Comparison of ENCODE assay signal across 27 mouse cellular contexts in genomic region chr7:64156918-64157690, GRCm38 (mm10). TPM values are rescaled to one million over a fixed set of nuclear protein-coding genes. Genes with fewer than 3 reads are reported as not detected.
DNase-seq lines count a peak whose midpoint lies in the region; ATAC-seq and TF ChIP-seq lines count a peak whose summit lies in the region.
"Had no signal": no experiment of that assay in that cellular context is flagged by ENCODE, and none has a peak within 500 bp of the region (broad histone marks: within the 10 kb centered on the region; RNA-seq: fewer than 3 reads in every experiment).

No protein-coding gene starts in this region.

- peak; percentile 27 for DNase-seq in cerebellum, adult 9-11 months
- no peak for DNase-seq in cerebellum, adult 18-20 months
- peak; percentile 43 for DNase-seq in heart, embryonic 10.5 days (ENCODE audit: low spot score)
- DNase-seq in heart, postnatal 14 days, result no peak
- no peak for DNase-seq in testis, postnatal 10 days (ENCODE audit: low spot score)
- DNase-seq in forebrain, embryonic 14.5 days (ENCODE audit: low spot score), result no peak
- no peak for DNase-seq in yolk sac, embryonic 10.5 days (ENCODE audit: low spot score)
- DNase-seq: layer of hippocampus, adult 9-11 months; liver; liver, postnatal 0 days; right cerebral cortex, adult 18-20 months; right cerebral cortex, postnatal 4 days; thymus, adult 18-20 months had no signal

- no peaks in the 10 kb centered on the region for H3K36me3 ChIP-seq in heart, embryonic 10.5 days
- no peaks in the 10 kb centered on the region for H3K36me3 ChIP-seq in testis, adult 2 months (ENCODE audit: control insufficient read depth, insufficient read depth, low read length)
- H3K36me3 ChIP-seq in forebrain, embryonic 14.5 days (ENCODE audit: control insufficient read depth, insufficient read depth, low read length), result no peaks in the 10 kb centered on the region
- H3K36me3 ChIP-seq: embryonic facial prominence, embryonic 13.5 days; limb, embryonic 10.5 days had no signal

- H3K4me3 ChIP-seq in heart, embryonic 10.5 days, result no peak overlapping the region
- no peak overlapping the region for H3K4me3 ChIP-seq in testis, adult 2 months (ENCODE audit: control insufficient read depth, low read depth, low read length)
- no peak overlapping the region for H3K4me3 ChIP-seq in forebrain, embryonic 14.5 days (ENCODE audit: low read depth, low read length)
- H3K4me3 ChIP-seq: embryonic facial prominence, embryonic 13.5 days; limb, embryonic 10.5 days had no signal

- no peak for TF ChIP-seq POLR2A in testis, adult 2 months (IDR thresholded peaks at IDR 0.05; ENCODE audit: control insufficient read depth, low read depth, low read length)

- intact Hi-C loops in heart, postnatal 14 days (cut with DNase I), result loop anchor here (10.0 kb wide), 2 partner anchors 222 to 302 kb away; partner anchors contain the start of gene Klf13

- H3K4me1 ChIP-seq in heart, embryonic 10.5 days, result peaks cover 29% of the 10 kb centered on the region
- H3K4me1 ChIP-seq in testis, adult 2 months (ENCODE audit: control insufficient read depth, insufficient read depth, low read length), result no peaks in the 10 kb centered on the region; the same call in 1 of the 2 replicates
- H3K4me1 ChIP-seq in forebrain, embryonic 14.5 days (ENCODE audit: control insufficient read depth, insufficient read depth, low read length), result peaks cover 4% of the 10 kb centered on the region; the same call in 1 of the 2 replicates

- no peak overlapping the region for H3K27ac ChIP-seq in heart, embryonic 10.5 days
- 0 out of 2 replicates have a peak overlapping the region, but pooled peaks have one; percentile 5 for H3K27ac ChIP-seq in testis, adult 2 months (ENCODE audit: control insufficient read depth, insufficient read depth, low read depth, low read length)
- H3K27ac ChIP-seq in forebrain, embryonic 14.5 days (ENCODE audit: low read depth, low read length), result no peak overlapping the region
- H3K27ac ChIP-seq: embryonic facial prominence, embryonic 13.5 days; hindbrain, embryonic 14.5 days; limb, embryonic 10.5 days had no signal

- no peak for TF ChIP-seq CTCF in testis, adult 2 months (IDR thresholded peaks at IDR 0.05; ENCODE audit: control insufficient read depth, insufficient read depth, insufficient replicate concordance, low read depth, low read length)

- H3K9me3 ChIP-seq in heart, embryonic 10.5 days, result no peaks in the 10 kb centered on the region
- no peaks in the 10 kb centered on the region for H3K9me3 ChIP-seq in forebrain, embryonic 14.5 days (replicated peaks; ENCODE audit: control insufficient read depth, low read length)
- H3K9me3 ChIP-seq: embryonic facial prominence, embryonic 13.5 days; limb, embryonic 10.5 days had no signal

- ATAC-seq in forebrain, embryonic 14.5 days, result no peak
- ATAC-seq: CD4-positive, CD25-positive, alpha-beta regulatory T cell, adult 4 months; inflammation-experienced regulatory T-cells, adult 6 months; liver, postnatal 0 days had no signal

- H3K9ac ChIP-seq in forebrain, embryonic 14.5 days (ENCODE audit: low read length), result no peak overlapping the region
- H3K9ac ChIP-seq: embryonic facial prominence, embryonic 13.5 days; hindbrain, embryonic 14.5 days; liver, postnatal 0 days had no signal

- H3K4me2 ChIP-seq in forebrain, embryonic 14.5 days (ENCODE audit: low read length), result no peak overlapping the region
- H3K4me2 ChIP-seq: embryonic facial prominence, embryonic 13.5 days; heart, embryonic 11.5 days; hindbrain, embryonic 14.5 days; midbrain, embryonic 11.5 days had no signal

- no peaks in the 10 kb centered on the region for H3K27me3 ChIP-seq in heart, embryonic 10.5 days (ENCODE audit: insufficient read depth, poor library complexity, severe bottlenecking)
- no peaks in the 10 kb centered on the region for H3K27me3 ChIP-seq in testis, adult 2 months (ENCODE audit: control insufficient read depth, insufficient read depth, low read length)
- H3K27me3 ChIP-seq in forebrain, embryonic 14.5 days (replicated peaks; ENCODE audit: control insufficient read depth, insufficient read depth, low read length), result no peaks in the 10 kb centered on the region
- H3K27me3 ChIP-seq: embryonic facial prominence, embryonic 13.5 days had no signal

- WGBS in heart, embryonic 10.5 days, result 51% methylated on average over 7 of the region's 7 CpGs
- WGBS in forebrain, embryonic 14.5 days, result 69% methylated on average over 7 of the region's 7 CpGs

RNA-seq across cellular contexts. Expression of gene Trpm1, which starts 3.5 kb away (rescaled TPM):
- polyA plus RNA-seq in heart, embryonic 10.5 days (2016; fragmentation: Nextera tagmentation; extraction: Ambion mirVana), result 0.21 and 0.37 TPM in 2 replicates
- total RNA-seq in heart, postnatal 14 days (2021), result under 1 TPM in 1 of 2 experiments, not detected in 1; 0.33 TPM
- polyA plus RNA-seq in testis, adult 2 months (2012; rRNA removed), result 1.9 and 2.1 TPM in 2 replicates
- polyA plus RNA-seq in forebrain, embryonic 14.5 days (2014; fragmentation: Nextera tagmentation; extraction: Ambion mirVana), result 0.11 and 0.49 TPM in 2 replicates
- total RNA-seq: adrenal gland, adult 2 months; adrenal gland, postnatal 4 days; heart, postnatal 25 days; megakaryocyte progenitor cell, adult 5-6 weeks; MEL had no signal
- polyA plus RNA-seq: adrenal gland, adult 2 months; liver, postnatal 0 days; stomach, embryonic 14.5 days had no signal

Comparison
In these comparisons a context has a peak if more than half of its experiments do, and no peak if none do; other contexts are left out.
1. DNase-seq: peak in cerebellum, adult 9-11 months (single experiment) and heart, embryonic 10.5 days (single experiment); none in cerebellum, adult 18-20 months (0 of 2), heart, postnatal 14 days (0 of 2), testis, postnatal 10 days (single experiment), forebrain, embryonic 14.5 days (single experiment) and yolk sac, embryonic 10.5 days (single experiment).